Mouse (Mus musculus) testis, adult 2 months (tissue): ENCODE measurements around the gene Tnk2. TPM values are rescaled to one million over a fixed set of nuclear protein-coding genes. Genes with fewer than 3 reads are reported as not detected.

Experiments used
- H3K27ac ChIP-seq: fragments of 200-500 bp; 2 replicates; pipeline ENCODE4 v1.5.1; 2012; ENCODE audit warnings: low read depth, low read length; ENCODE audit not compliant: control insufficient read depth, insufficient read depth
- H3K27me3 ChIP-seq: fragments of 200-500 bp; 2 replicates; pipeline ENCODE4 v1.6.1; 2012; ENCODE audit warnings: mild to moderate bottlenecking, low read length, moderate library complexity; ENCODE audit not compliant: control insufficient read depth, insufficient read depth
- H3K36me3 ChIP-seq: fragments of 200-500 bp; 2 replicates; pipeline ENCODE4 v1.6.1; 2012; ENCODE audit warnings: mild to moderate bottlenecking, low read length; ENCODE audit not compliant: control insufficient read depth, insufficient read depth
- H3K4me1 ChIP-seq: fragments of 200-500 bp; 2 replicates; pipeline ENCODE4 v1.6.1; 2012; ENCODE audit warnings: low read length; ENCODE audit not compliant: control insufficient read depth, insufficient read depth
- H3K4me3 ChIP-seq: fragments of 200-500 bp; 2 replicates; pipeline ENCODE4 v1.5.1; 2012; ENCODE audit warnings: low read depth, mild to moderate bottlenecking, low read length, moderate library complexity, mixed read lengths; ENCODE audit not compliant: control insufficient read depth
- CTCF ChIP-seq: fragments of 200-500 bp; IDR thresholded peaks from 2 replicates; pipeline ENCODE4 v1.5.1; 2012; ENCODE audit warnings: low read depth, mild to moderate bottlenecking, inconsistent platforms, low read length, moderate library complexity; ENCODE audit not compliant: control insufficient read depth, insufficient read depth, insufficient replicate concordance
- POLR2A ChIP-seq: fragments of 200-500 bp; IDR thresholded peaks from 2 replicates; pipeline ENCODE4 v1.6.1; 2012; ENCODE audit warnings: low read depth, mild to moderate bottlenecking, inconsistent platforms, low read length, moderate library complexity; ENCODE audit not compliant: control insufficient read depth
- polyA plus RNA-seq: library from polyadenylated mRNA; depleted of rRNA; stranded (reverse); fragments of >200 nt; gene quantifications from 2 replicates; pipeline ENCODE4 v1.2.3, GENCODE M21; 2012

The Tnk2 gene
- polyA plus RNA-seq, 1 experiment: 21.4 TPM

DNA sequence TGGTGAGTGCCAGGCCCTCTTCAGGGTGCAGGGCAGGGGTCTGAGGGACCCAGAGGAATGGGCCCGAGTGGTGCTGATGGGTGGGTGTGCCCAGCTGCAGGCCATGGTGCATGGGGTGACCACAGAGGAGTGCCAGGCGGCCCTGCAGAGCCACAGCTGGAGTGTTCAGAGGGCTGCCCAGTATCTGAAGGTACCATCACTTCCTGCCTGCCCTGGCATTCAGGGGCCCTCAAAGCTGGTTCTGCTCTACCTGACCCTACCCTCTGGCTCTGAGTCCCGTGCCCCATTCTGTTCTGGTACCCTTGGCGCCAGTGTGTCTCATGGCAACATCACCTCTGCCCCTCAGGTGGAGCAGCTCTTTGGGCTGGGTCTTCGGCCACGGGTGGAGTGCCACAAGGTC, 37.1 kb downstream of the Tnk2 start:
- Histone ChIP-seq H3K36me3 (no peaks in the 10 kb centered on the region), H3K27ac (no peak overlapping the region), H3K4me3 (no peak overlapping the region), H3K27me3 (no peaks in the 10 kb centered on the region), H3K4me1 (peaks cover 8% of the 10 kb centered on the region)
- TF ChIP-seq POLR2A: no peak
- no peak for TF ChIP-seq CTCF

DNA sequence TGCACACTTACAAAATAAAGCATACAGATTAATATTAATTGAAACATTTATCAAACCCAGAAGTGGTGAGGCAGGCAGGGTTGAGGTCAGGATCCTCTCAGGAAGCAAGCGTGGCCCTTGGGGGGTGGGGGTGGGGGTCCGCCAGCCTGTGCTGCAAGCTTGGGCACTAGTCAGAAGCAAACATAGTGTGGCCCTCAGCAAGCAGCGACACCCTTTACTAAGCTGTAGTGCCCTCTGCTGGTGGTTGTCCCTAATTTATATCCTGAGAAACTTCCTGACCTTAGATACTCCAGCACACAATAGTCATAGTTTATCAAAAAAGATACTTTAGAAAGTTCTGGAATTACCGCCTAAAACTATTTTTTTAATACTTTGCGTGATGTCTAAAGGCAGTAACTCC, 38.5 kb downstream of the Tnk2 start:
- Histone ChIP-seq H3K4me3 (no peak overlapping the region), H3K27me3 (no peaks in the 10 kb centered on the region), H3K4me1 (peaks cover 8% of the 10 kb centered on the region), H3K27ac (no peak overlapping the region), H3K36me3 (no peaks in the 10 kb centered on the region)
- TF ChIP-seq POLR2A: no peak
- peak; percentile 53; the same call in 1 of the 2 replicates for TF ChIP-seq CTCF

DNA sequence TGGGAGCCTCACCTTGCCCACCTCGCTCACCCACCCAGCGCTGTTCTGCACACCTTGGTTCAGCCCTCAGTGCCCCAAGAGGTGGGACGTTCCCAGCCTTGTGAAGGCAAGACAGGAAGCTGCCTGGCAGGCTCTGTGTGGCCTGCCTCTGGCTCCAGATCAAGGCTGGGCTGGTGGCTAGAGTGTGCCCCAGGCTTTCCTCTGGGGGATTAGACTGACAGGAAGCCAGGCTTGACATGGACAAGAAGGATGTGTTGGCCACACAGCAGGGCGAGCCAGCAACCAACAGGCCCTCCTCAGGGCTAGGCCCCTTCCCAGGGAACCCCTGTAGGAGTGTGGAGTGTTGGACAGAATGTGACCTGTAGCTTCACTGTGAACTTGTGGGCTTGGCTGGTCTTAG, 39.2 kb downstream of the Tnk2 start:
- Histone ChIP-seq H3K27me3 (no peaks in the 10 kb centered on the region), H3K4me3 (no peak overlapping the region), H3K4me1 (peaks cover 7% of the 10 kb centered on the region), H3K27ac (peak overlapping the region; percentile 33), H3K36me3 (no peaks in the 10 kb centered on the region)
- TF ChIP-seq CTCF: no peak
- TF ChIP-seq POLR2A: no peak

DNA sequence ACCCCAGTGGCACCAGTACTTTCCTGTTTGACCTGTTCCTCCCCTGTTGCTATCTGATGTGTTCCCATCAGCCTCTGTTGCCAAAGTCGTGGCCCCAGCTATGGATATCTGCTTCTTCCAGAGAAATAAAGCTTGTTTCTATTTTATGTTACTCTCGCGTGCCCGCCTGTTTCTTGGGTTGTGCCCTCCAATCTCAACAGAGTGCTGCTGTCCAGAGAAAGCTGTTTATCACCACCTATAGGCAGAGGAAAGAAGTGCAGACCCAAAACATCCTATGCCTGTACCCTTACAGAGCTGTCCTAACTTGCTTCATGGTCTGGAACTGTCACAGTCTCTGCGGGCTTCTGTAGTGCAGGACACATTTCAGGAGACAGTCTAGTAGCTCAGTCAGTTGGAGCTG, 39.7 kb downstream of the Tnk2 start:
- no peaks in the 10 kb centered on the region for H3K36me3 ChIP-seq
- no peak for TF ChIP-seq POLR2A
- TF ChIP-seq CTCF: peak; percentile 17; the same call in 1 of the 2 replicates
- no peak overlapping the region for H3K4me3 ChIP-seq
- H3K27ac ChIP-seq: no peak overlapping the region; the same call in 1 of the 2 replicates
- no peaks in the 10 kb centered on the region for H3K27me3 ChIP-seq
- H3K4me1 ChIP-seq: peaks cover 2% of the 10 kb centered on the region

DNA sequence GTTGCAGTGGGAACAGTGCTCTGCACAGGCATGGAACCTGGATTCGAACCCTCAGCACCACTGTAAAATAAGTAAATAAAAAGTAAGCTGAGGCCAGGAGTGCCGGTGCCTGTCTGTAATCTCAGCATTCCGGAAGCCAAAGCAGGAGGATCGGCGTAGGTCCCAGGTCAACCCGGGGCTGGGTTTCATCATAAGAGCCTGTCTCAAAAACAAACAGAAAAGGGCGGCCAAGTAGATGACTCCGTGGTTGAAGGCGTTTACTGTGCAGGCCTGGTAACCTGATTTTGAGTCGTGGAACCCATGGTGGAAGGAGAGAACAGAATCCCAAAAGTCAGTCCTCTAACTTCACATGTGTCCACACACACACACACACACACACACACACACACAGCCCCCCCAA, 41.7 kb downstream of the Tnk2 start:
- Histone ChIP-seq H3K4me3 (no peak overlapping the region), H3K4me1 (peaks cover 6% of the 10 kb centered on the region), H3K36me3 (no peaks in the 10 kb centered on the region), H3K27ac (no peak overlapping the region), H3K27me3 (no peaks in the 10 kb centered on the region)
- no peak for TF ChIP-seq CTCF
- TF ChIP-seq POLR2A: no peak

DNA sequence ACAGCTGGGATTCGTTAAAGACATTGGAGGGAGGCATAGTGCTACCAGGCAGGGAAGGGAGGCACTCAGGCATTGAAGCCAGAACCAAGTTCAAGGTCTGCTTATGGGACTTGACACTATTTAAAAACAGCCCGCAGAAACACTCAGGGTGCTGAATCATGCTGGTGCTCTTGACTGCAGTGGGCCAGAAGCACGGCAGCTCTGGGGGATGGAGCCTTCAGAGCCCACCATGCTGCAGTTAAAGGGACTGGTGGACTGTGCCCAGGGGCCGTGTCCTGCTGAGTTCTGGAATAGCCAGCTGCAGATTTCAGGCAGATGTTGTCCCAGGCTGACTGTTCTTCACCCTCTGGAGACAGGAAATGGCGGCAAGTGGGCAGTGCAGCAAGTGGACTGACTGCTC, 42.3 kb downstream of the Tnk2 start:
- no peak overlapping the region for H3K4me3 ChIP-seq
- H3K27me3 ChIP-seq: no peaks in the 10 kb centered on the region
- no peak for TF ChIP-seq POLR2A
- no peaks in the 10 kb centered on the region for H3K36me3 ChIP-seq
- peaks cover 6% of the 10 kb centered on the region for H3K4me1 ChIP-seq
- no peak overlapping the region for H3K27ac ChIP-seq

DNA sequence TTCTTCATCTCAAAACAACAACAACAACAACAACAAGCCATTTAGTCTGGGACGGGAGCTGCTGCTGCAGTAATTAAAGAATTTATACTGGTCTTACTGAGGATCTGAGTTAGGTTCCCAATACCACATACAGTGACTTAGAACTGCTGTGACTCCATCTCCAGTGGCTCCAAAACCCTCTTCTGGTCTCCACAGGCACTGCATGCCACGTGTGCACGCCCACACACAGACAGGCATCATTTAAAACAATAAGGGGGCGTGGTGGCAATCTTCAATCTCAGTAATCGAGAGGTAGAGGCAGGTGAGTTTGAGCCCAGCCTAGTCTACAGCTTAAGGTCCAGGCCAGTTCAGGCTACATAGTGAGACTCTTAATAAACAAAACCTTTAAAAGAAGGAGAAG, 43.5 kb downstream of the Tnk2 start:
- no peaks in the 10 kb centered on the region for H3K36me3 ChIP-seq
- TF ChIP-seq POLR2A: no peak
- no peak for TF ChIP-seq CTCF
- H3K4me1 ChIP-seq: peaks cover 6% of the 10 kb centered on the region
- no peaks in the 10 kb centered on the region for H3K27me3 ChIP-seq
- no peak overlapping the region for H3K4me3 ChIP-seq
- no peak overlapping the region for H3K27ac ChIP-seq

DNA sequence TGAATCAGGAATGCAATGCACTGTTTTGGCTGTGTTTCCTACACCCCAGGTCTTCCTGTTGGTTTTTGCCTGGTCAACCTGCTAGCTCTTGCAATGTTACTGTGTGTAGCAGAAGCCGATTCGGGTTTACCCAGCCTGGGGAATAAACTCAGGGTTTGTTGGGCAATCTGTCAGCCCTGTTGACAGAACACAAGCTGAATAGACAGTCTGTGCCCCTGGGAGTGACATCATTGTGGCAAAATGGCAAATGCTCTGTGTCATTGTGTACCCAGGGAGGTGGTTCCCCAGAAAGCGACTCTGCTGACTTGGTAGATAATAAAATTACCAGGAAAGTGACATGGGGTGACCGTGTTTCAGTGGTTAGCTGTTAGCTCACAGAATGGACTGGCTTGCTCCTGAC, 45.1 kb downstream of the Tnk2 start:
- no peak overlapping the region for H3K4me3 ChIP-seq
- H3K27ac ChIP-seq: no peak overlapping the region
- H3K4me1 ChIP-seq: peaks cover 3% of the 10 kb centered on the region
- TF ChIP-seq CTCF (no peak), POLR2A (no peak)
- H3K36me3 ChIP-seq: no peaks in the 10 kb centered on the region
- no peaks in the 10 kb centered on the region for H3K27me3 ChIP-seq
